Mouse (Mus musculus): ENCODE results near the gene Bag3.
"Not testable (repeated sequence)": the region's sequence is repeated elsewhere in the genome, so short reads cannot be mapped to it uniquely, and the experiment has no call there.

Gene Bag3

DNA sequence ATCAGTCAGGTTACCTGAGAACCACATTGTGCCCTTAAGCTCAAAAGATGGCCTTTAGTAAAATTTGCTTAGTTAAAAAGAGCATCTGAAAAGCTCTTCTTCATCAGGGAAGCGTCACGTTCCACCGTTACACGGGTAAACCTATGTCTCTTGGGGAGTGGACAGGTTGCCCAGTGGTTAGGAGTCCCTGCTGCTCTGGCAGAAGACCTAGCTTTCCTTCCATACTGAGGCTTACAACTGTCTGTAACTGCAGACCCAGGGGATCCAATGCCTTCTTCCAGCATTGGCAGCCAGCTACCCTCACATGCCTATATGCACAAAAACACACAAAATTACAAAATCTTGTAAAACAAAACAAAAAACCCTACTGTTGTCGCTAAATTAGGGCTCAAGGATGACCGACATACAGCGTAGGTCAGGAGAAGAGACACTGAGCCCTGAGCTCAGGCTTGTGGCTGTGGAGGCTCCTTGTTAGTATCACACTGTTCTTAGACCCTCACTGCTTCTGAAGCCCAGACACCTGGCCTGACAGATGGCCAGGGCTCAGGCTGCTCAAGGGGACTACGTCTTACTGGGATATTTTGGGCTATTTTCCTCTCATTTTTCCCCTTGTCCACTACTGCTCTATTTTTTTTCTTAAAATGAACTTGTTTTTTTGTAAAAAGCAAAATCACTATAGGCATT is 44.3 kb downstream of the Bag3 start:
- no peak for DNase-seq (ENCODE audit: low read depth)

DNA sequence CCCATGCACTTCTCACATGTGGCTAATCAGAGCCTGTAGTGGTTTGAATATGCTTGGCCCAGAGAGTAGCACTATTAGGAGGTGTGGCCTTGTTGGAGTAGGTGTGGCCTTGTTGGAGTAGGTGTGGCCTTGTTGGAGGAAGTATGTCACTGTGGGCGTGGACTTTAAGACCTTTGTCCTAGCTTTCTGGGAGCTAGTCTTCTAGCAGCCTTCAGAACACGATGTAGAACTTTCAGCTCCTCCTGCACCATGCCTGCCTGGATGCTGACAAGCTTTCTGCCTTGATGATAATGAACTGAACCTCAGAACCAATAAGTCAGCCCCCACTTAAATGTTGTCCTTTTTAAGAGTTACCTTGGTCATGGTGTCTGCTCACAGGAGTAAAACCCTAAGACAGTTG is 46.0 kb downstream of the Bag3 start:
- DNase-seq (ENCODE audit: low read depth): not testable (repeated sequence)

DNA sequence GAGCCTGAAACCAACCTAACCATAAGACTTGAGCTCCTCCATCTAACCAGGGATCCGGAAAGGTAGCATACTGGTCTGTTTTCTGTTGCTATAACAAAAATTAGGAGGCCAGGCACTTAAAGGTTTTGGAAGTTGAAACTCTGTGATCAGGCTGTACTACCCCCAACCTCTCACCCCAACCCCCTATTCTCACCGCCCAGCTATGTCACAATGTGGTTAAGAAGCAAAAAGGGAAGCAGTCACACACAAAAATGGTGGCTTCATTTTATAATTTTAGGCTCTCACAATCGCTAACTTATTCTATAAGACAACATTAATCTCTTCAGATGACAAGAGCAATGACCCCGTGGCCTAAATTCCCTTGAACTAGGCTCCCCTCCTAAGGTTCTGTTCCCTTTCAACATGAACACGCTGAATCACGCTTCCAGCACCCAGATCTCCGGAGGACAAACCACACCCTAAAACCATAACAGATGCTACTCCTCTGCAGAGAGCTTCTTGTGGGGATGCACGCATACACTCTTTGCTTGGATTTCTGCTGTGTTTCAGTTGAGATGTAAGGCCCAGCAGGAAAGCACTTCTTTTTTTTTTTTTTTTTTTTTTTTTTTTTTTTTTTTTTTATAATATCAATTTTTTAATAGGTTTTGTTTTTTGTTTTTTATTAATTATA is 46.7 kb downstream of the Bag3 start:
- no peak for DNase-seq (ENCODE audit: low read depth)

DNA sequence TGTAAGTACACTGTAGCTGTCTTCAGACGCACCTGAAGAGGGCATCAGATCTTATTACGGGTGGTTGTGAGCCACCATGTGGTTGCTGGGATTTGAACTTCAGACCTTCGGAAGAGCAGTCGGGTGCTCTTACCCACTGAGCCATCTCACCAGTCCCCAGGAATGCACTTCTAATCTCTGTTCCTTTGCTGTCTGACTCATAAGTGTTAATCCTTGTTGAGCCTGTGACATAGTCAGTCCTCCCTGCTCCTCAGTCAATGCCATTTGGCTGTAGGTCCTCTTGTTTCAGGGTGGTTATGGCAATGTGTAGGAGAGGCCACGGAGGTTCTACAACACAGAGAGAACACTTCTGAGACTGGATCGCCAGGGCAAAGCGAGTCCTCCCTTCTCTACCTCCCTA is 47.2 kb downstream of the Bag3 start:
- not testable (repeated sequence) for DNase-seq (ENCODE audit: low read depth)

DNA sequence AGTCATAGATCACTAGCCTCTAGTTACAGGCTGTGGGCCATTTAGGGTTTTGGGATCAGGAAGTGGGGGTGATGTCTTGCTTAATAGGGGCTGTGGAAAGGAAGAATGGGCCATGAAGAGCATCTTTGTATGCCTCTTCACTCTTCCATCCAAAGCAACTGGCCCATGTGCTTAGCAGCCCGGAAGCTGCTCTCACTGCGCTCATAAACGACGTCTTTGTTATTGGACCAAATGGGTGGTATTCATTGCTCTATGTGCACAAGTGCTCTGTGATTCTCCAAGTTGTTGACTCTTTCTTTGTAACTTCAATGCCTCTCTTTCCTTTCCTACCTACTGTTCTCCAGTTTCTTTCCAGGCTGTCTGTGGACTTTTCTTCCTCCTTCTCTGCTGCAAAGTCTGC is 48.6 kb downstream of the Bag3 start:
- no peak for DNase-seq (ENCODE audit: low read depth)

DNA sequence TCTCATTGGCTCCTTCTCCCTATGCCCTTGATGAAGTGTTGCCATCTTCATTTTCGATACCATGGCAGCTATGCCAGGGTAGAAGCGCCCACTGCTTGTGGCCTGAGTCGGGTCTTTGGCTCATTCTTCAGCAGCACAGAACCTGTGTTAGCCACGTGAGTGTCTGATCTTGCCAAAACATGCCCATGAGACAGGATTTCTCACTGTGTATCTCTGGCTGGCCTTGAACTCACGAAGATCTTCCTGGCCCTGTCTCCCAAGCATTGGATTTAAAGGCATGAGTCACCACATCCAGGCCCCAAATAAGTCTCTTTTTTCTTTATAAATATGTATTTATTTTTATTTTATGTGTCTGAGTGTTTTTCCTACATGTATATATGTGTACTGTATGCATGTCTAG is 51.8 kb downstream of the Bag3 start:
- no peak for DNase-seq (ENCODE audit: low read depth)

DNA sequence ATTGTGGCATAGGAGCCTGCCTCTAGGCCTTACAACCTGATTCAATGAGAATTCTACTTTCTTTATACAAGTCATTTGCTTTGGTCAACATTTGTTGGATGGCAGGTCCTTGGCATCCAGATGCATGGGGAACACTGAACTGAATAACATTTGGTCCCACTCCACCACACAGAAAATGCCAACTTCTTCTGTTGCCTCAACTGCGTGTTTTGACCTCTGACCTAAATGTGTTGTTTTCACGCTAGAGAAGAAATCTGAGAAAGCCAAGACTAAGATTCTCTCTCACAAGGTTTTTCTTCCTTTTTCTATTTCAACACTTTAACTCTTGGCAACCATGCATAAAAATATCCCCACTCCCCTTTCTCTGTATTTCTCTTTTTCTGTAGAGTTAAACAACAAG is 52.4 kb downstream of the Bag3 start:
- no peak for DNase-seq (ENCODE audit: low read depth)

DNA sequence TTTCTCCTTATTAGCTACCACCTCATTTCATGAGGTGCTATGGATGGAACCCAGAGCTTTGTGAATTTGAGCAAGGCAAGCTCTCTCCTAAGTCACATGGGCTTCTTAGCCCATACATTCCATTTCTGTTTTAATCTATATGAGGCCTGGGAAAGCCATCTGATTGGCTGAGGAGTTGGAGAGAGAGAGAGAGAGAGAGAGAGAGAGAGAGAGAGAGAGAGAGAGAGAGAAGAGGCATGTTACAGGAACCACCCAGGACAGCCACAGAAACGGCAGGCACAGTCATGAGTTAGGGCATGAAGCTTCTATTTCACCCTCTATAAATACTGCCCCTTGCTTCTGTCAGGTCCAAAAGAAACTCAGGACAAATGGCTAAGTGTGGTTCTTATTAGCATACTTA is 54.2 kb downstream of the Bag3 start:
- no peak for DNase-seq (ENCODE audit: low read depth)

DNA sequence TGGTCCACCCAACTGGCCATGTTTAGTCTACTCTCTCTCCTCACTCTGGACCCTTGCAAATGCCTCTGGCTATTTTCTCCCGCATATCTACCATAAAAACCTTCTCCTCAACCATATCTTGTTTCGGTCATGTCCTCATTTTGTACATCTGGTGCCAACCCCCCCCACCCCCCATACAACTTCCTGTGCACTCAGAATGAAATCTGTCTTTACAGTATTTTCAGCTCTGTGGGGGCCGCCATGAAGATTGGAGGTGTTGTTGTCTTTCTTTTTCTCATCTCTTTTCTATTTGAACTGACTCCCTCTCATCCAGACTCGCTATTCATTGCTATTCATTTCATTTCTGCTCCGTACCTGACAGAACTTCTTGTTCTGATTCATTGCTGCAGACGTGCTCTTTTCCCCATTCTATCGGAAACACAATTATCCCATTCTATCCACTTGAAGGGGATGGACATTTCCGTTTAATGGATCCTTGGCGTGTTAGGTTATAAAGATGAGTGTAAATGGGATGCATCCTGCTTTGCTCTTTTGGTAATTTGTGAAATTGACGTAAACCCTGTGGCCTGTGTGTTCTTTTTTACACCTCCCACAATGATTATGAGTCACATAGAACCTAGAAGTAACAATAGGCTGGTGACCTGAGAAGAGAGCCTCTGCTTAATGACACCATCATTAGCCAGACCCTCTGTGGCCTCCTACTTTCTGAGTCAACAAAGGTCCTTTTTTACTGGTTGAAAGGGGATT is 55.0 kb downstream of the Bag3 start:
- no peak for DNase-seq (ENCODE audit: low read depth)

DNA sequence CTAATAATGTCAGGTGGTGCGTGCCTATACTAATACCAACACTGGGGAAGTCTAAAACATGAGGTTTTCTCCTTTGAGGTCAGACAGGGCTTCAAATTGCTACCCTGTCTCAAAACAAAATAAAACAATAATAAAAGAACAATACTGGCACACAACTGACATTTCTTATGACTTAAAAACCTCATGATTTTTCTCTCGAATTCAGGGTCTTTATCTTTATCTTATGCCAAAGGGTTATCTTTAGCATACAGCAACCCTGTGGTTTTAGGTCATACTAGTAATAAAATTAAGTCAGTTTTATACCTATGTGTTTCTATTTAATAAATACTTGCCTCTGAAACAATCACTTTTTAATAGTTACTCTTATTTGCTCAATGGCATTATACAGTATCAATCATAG is 56.0 kb downstream of the Bag3 start:
- DNase-seq (ENCODE audit: low read depth): no peak

DNA sequence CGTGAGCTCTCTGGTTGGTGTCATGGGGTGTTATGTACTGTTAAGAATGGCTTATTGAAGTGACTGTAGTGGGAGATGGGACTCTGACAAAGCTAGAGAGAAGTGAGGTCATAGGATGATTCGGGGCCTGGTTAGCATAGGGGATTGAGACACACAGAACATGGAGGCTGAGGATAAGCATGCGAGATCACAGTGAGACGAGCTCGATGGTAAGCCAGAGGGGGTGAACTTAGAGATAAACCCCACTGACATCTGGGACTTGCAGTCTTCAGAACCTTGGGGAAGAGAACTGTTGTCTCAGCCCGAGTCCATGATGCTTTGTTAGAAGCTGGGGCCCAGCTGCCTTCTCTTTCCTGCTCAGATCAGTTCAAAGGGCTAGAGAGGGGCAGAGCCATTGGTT is 56.9 kb downstream of the Bag3 start:
- no peak for DNase-seq (ENCODE audit: low read depth)

DNA sequence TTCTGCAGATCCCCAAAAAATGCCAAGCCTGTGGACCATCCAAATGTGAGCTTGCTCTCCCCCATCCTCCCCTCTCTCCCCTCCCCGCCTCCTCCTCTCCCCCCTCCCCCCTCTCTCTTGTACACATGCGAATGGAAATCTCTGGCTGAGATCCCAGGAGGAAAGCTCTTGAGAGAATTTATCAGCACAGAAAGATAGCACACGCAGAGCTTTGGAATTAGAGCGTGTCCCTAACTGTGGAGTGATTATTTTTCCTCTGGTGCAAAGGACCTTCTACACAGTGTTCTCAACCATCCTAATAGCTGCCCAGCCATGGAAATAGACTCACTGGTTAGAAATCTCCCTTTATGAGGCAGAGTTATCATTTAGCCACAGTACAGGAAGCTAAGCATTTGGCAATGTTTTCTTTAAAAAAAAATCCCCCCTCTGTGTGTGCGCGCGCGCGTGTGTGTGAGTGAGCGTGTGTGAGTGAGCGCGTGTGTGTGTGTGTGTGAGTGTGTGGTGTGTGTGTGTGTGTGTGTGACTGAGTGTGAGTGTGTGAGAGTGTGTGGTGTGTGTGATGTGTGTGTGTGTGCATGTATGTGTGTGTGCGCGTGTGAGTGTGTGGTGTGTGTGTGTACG is 58.6 kb downstream of the Bag3 start:
- DNase-seq (ENCODE audit: low read depth): no peak

DNA sequence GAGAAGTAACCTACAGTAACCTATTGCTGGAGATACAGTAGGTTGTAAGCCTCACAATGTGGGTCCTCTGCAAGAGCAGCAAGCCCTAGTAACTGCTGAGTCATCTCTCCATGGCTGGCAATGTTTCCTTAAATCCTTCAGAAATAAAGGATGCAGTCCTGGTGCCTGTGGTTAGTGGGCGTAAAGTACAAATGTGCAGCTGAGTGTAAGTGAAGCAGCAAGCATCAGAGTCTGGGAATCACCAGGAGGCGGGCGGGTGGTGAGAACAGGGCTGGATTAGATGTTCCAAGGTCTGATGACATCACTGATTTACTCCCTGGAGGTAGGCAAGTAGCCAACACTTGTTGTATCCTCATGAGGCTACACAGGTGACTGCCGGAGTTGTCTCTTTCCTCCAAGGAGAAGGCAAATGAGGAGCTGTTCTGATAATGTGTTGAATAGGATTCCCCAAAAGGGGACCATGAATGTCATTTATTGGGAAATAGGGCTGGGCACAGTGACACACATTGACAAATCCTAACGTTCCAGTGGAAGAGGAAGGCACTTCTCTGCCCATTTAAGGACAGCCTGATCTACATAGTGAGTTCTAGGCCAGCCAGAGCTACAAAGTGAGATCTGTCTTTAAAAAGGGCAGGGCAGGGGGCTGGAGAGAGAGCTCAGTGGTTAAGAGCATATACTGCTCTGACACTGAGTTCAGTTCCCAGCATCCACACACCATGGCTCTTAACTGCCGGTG is 60.0 kb downstream of the Bag3 start:
- no peak for DNase-seq (ENCODE audit: low read depth)

DNA sequence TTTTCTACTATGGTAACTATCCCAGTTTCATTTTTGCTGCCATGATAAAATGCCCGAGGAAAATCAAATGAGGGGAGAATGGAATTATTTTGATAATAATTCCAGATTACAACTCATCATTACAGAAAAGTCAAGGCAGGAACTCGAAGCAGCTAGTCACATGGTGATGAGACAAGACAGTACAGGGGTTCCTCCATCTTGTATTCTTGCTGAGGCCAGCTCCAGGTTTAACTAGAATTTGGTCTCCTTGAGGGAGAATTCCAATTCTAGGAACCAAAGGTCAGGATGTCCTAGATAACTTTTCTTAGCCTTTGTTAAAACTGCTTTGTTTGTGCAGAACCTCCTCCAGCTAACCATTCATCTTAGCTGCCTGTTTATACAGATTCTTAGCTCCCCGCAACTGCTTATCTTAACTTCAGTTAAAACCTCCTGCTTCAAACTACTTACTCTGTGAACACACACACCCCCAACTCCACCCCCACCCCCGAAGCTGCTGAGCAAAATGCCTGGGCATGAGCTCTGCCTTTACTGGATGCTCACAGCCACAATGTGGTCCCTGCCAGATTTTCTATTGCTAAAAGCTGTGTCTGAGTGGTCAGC is 64.0 kb downstream of the Bag3 start:
- peak; percentile 59 for DNase-seq (ENCODE audit: low read depth)

DNA sequence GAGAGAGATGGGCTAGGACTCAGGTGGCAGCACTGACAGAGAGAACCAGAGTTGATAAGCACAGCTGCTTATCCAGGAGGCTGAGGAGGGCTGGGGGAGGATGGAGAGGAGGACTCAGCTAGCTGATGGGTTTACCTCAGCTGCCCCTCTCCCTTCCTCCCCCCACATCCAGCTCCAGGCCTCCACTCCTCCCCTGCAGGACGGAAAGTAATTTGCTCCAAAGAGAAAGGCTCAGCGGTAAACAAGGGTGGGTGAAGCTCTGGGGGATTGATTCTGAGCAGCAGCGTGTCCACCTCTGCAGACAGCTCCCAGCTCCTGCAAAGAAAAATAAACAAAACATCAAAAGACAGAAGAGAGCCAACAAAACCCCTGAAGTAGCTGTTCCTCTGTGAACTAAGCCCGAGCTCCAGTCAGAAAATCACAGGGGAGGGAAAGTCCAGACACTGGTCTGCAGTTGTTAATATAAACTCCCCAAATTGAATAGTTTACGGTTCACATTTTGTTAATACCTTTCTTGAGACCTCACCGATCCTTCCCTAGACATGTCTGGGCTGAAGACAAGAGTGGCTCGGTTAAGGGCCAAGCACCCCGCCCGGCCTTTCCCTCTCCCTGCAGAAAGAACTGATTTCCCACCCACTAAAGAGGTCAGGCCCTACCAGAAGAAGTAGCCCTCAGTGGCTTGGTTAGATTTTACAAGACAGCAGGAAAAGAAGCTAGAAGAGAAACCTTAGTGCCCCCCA is 68.1 kb downstream of the Bag3 start:
- no peak for DNase-seq (ENCODE audit: low read depth)

DNA sequence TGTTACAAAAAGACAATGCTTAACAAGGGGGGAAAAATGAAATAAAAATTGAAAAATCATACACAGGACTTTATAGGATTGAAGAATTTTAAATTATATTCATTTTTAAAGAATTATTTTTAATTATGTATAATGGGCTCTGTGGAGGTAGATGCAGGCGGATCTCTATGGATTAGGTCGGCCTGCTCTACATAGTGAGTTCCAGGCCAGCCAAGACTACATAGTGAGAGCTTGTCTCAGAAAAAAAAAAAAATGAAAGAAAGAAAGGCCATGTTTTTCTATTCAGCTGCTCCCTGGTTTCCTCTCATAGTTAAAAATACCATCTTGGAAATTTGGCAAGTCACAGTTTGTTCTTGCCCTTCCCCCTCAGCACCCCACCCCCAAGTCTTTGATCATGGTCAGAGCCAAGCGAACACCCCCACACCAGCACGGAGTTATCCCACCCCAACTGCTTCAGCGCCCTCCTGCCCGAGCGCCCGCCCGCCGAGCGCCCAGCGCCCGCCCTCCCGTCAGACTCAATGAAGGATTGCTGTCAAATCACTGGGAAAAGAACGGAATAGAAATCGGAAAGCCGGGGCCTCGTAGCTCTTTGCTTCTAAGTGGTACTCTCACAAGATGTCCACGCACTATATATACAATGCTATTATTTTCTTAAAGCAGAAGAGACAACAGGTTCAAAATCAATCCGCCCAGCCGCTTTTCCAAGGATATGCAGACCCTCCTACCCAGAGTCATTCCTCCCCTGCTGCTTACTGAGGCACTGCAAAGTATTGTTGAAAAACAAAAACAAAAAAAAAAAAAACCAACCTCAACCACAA is 68.9 kb downstream of the Bag3 start:
- no peak for DNase-seq (ENCODE audit: low read depth)

DNA sequence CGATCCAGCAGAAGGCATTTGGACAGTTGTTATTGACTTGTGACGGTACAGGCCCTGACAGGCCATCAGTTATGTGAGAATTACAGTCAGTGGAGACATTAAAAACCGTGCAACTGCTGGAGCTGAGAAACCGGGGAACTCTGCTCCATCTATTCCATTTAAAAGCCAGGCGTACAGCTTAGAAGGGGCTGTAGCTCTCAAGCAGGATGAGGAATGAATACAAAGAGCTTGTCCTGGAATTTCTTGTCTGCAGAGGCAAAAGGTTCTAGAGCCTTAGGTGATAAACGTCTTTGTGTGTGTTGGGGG is 69.5 kb downstream of the Bag3 start:
- no peak for DNase-seq (ENCODE audit: low read depth)

DNA sequence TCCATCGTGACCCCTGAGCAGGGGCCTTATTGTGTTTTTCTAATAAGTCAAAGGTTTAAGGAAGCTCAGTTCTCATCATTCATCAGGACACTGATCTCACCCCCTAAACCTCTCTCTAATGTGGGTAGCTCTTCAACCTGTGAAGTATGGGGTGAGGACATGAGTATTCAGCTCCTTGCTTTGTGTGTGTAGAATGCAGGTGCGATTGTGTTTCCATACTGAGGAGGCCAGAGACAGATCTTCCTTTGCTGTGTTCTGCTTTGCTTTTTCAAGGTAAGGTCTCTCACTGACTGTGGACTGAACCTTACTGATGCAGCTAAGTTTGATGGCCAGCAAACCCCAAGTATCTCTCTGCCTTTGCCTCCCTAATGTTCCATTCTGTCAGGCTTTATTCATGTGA is 72.9 kb downstream of the Bag3 start:
- no peak for DNase-seq (ENCODE audit: low read depth)
